Mouse (Mus musculus): ENCODE data around the gene Samd5.

The Samd5 gene

DNA sequence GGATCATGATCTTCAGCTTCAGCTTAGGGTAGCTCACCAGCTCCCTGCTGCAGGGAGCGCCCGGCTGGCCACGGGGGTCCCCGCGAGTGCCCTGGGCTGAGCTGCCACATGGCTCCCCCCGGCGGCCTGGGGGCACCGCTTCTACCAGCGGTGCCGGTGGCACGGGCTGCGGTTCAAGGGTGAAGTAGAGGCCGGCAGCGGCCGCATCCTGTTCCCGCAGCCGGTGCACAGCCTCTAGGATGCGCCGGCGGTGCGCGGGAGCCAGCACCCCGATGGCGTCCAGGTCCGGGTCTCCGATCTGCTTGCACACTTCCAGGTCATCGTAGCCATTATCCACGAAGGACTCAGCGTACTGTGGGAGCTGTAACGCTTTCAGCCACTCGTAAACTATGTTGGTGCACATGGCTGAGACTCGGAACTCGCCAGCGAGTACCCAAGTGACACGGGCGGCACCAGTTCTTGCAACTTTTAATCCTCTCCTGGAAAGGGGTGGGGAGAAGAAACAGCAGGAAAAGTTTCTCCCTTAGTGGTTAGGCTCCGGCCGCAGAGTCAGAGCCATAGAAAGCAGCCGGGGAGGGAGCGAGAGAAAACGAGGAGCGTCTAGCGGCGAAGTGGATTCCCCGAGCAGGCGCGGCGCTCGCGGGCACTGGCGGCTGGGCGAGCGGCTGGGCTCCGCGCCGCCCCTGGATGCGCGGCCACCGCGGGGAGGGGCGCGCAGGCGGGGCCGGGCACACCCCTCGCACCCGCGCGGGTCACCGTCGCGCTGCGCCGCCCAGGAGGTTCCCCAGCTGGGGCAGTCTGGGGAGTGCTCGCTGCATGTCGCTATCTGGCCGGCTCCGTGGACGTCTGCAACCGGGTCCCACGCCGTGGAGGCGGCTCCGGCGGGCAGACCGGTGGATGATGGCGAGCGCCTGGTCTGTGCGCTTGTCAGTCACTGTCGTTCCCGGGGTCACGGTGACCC, at the start of gene Samd5:
Gene Samd5 (minus strand): TSS at position 648 of the 961 bp plus-strand sequence.
- peak; percentile 78 for DNase-seq

DNA sequence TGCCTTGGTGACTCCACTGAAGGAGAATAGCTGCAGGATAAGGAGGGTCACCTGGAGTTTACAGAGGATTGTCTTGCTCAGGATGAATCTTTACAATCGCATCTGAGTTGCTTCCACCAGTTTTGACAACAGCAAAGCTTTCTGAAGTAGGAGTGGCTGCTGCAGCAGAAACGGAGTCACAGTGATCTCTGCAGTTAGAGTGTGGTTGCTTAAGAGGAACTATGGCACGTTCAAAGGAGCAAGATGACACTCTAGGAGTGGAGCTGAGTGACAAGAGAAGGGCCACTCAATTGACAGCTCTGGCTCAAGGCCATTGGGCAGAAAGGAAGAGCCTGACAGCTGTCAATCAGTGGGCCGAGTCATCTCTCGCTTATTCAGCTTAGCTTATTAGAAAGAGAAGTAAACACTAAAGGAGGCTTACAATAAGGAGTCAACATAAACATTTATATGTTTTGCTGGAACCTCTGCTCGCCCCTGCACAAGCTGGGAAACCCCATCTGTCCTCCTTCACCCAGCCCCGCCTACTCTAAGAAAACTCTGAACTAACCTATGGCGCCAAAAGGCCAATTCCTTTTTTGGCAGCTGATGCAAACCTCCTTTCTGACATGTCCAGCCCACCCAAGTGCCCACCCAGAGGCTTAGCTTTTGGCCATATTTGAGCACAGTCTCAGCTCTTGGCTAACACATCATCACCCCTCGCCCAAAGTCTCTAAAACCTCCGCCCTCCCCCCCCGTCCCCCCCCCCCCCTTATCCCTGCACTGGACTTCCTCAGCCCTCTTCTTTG, 47.7 kb upstream of the Samd5 start:
- no peak for DNase-seq

- DNase-seq: no peak
These were observed 45.0 kb upstream of the Samd5 start for GRCm38 (mm10) chr10:9720027-9720426.

DNA sequence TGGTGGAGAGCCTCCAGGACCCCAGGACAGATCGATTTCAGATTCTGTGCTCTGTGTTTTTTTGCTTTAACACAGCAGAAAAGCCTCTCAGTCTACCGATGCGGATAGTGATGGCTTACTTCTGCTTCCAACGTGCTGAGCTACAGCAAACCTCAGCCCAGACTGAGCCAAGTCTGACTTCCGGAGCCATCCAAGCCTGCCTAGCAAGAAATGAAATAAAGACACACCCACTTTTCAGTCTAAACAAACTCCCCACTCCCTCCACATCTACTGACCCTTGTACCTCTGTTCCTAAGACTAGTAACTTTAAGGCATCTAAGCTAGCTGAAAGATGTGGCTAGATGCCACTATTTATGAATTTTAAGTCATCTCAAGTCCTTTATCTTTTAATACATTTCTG, 43.1 kb upstream of the Samd5 start:
- DNase-seq: no peak

DNA sequence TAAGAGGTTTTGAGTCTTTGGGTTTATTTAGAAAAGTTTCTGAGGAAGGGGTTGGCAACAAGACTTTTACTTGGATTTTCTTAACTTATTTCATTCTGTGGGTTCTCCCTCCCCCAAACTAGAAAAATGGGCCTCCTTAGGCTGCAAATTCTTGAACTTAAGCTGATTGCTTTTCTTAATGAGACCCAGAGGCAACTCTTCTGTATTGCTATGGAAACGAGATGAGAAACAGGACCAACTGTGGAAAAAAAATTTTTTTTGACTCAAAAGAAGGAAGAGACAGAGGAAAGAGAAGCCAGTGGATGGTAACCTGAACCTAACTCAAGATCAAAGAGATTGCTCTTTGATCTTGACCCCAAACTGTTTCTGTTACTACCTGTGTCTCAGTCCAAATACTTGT, 29.9 kb upstream of the Samd5 start:
- no peak for DNase-seq

DNA sequence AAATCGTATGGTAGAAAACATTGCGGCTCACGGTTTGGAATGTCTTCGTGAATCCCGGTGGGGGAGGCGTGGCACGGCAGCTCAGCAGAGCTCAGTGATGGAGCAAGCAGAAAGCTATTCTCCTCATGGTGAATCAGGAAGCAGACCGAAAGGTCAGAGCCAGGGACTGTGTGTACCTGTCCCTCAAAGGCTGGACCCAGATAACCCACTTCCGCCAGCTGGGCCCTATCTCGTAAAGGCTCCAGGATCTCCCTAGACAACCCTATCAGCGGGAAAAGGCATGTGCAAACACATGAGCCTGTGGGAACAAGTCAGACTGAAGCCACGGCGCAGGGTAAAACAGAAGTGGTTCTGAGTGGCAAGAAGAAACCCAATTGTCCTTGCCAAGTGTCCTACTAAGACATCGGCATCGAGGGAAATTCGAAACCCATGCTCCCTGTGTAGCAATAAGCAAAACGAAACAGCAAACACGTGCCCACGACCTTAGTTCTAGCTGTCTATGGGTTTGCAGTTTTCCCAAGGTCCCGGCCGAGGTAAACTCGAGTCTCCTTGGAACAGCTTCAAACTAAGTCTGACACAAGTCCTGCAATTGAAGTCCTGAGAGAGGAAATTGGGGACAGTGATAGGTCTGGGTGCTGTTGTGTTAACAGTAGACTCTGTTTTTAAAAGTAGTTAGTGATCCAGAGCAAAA, 24.2 kb upstream of the Samd5 start:
- DNase-seq: no peak

DNA sequence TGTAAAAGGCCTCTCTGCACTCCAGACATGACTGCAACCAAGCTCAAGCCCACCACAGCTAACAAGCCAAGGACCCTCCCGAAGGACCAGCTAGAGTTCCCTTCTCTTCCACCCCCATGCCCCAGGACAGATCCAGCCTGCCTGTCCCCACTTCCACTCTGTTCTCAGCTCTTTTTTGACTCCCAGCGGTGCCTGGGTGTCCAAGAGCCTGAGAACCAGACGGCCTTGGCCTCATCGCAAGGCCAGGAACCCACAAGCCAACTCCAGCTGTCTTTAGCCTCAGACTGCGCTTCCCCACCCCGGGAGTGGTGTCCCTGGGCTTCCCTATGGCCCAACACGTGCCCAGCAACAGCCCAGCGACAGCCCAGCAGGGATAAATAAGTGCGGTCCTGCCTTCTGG, 23.1 kb upstream of the Samd5 start:
- DNase-seq: no peak

DNA sequence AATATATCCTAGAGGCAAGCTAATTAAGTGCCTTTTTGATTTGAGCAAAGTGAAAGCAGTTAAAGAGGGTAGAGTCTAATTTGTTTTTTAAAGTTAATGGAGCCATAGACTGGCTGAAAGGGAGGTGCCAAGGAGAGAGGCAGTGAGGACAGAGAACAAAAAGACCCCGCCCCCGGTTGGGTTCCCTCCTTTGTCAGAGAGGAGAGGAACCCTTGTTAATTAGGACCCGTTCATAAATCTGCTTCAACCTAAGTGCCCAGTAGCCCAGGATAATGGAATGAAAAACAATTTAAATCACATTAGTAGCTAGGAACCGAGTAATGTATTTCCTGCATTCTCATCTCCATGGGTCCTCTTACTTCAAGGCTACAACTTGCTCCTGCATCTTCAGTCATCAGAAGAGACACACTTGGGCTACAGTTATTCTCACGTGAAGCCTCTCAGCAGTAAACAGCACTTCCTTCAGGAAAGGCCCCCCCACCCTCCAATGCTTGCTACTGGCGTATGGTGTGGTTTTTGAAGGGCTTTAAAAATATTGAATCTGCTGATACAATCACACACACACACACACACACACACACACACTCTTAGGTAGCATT, 21.6 kb upstream of the Samd5 start:
- no peak for DNase-seq

DNA sequence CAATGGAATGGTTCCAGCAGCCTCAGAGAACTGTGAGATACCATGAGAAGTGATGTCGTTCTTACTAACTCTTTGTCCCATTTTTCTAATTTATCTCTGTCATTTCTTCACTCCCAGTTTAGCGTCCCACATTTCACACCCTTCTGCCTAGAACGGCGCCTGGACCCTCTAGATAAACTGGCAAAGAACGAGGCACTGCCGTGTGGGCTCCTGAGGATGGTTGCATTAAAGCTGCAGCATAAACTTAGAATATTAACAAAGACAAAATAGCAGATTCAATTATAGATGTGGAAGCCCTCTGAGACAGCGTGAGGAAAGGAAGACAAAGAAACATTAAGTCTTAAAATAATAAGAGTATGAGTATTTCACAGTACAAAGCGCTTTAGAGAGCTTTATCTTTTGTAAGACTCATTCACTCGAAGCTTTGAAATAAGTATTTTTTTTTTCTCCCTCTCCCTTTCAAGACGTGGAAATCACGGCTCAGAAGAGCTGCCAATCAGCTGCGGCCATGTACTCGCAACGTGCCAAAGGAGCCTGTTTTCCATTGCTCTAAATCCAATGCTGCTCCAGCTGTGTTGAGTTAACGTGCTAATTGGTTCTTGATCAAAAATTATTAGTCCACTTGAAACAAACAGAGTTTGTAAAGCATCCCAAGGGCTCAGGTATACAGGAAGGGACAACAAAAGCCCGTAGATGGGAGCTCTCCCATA, 19.1 kb upstream of the Samd5 start:
- no peak for DNase-seq

GRCm38 (mm10) chr10:9680928-9681327, 5.9 kb upstream of the Samd5 start:
- no peak for DNase-seq

- DNase-seq: no peak
These were observed 4.9 kb upstream of the Samd5 start for GRCm38 (mm10) chr10:9679911-9680310.

GRCm38 (mm10) chr10:9678071-9678470, 3.1 kb upstream of the Samd5 start:
- no peak for DNase-seq

GRCm38 (mm10) chr10:9676886-9677285, 1.9 kb upstream of the Samd5 start:
- peak; percentile 78 for DNase-seq

GRCm38 (mm10) chr10:9676418-9676786, 1.4 kb upstream of the Samd5 start:
- DNase-seq: no peak

DNA sequence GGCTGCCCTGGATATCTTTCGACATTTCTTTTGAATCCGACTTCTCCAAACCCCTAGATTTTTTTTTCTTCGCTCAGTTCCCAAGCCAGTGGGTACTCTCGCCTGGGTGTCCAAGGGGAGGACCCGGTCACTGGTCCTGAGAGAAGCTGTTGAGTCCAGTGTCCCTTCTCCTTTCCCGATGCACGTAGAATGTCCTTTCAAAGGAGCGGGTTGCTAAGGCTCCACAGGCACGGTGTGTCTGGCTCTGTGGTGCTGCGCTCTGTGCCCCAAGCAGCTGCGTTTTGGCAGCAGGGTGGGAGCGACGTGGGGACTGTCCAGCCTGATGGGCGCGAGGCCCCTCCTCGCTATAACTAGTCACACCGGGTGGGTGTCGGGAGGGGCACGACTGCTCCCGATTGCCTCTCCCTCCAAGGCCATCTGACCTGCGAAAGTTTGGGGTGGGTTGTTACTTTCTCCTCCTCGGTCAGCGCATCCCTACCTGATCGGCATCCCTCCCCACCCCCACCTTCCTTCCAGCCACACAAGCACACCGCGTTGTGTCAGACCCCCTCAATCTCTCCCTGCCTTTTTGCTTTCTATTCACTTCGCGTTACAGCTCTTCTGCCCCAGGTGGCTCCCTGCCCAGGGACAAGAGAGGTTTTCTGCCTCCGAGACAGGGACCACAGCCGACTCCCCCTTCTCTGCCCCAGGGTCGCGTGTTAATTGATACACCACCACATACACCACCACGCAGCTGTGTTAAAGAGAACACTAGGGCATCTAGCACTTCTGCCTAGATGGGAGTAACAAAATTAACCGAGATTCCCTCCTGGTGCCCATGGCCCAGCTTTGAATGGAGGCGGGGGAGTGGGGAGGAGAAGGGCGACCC, 776 bp upstream of the Samd5 start:
- peak; percentile 31 for DNase-seq

DNA sequence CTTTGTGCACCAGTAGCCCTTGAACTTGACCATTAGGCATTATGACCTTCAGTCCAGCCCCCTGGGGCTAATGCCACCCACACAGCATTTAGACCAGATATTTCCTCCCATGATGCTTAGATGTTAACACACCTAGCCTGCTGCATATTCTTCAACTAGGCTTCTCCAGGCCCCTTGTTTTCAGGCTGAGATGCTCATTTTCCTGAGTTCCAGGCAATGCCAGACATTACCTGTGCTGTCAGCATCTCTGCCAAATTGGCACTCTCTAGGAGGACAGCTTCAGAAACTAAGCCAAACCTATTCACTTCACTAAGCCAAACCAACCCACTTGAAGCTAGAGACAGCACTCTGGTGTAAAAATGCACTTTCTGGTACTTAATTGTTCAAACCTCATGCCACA, 1.7 kb downstream of the Samd5 start:
- DNase-seq: no peak

- DNase-seq: no peak
These were observed 2.3 kb downstream of the Samd5 start for GRCm38 (mm10) chr10:9672751-9673150.

GRCm38 (mm10) chr10:9670351-9670750, 4.7 kb downstream of the Samd5 start:
- no peak for DNase-seq

GRCm38 (mm10) chr10:9668791-9669190, 6.2 kb downstream of the Samd5 start:
- DNase-seq: no peak

GRCm38 (mm10) chr10:9652946-9653345, 22.1 kb downstream of the Samd5 start:
- DNase-seq: no peak

Data from right cerebral cortex, postnatal 25 days (tissue).